Mouse (Mus musculus) neural tube, embryonic 14.5 days (tissue): ENCODE measurements around the gene Gm8094. TPM values are rescaled to one million over a fixed set of nuclear protein-coding genes. Genes with fewer than 3 reads are reported as not detected.

Experiments used
- polyA plus RNA-seq: library from polyadenylated mRNA; unstranded; fragments of >200 nt; fragmentation: Nextera tagmentation; extraction: Ambion mirVana; gene quantifications from 2 replicates; pipeline ENCODE4 v1.2.1, GENCODE M21; 2014

Gm8094 gene
- polyA plus RNA-seq, 1 experiment from 2014 or later: not detected

Other genes with a start within 250 kb of the Gm8094 start
- gene Gm21977, start 223.2 kb downstream of the Gm8094 start, polyA plus RNA-seq: not detected in 2 replicates
- gene Gm8082, start 83.0 kb downstream of the Gm8094 start, polyA plus RNA-seq: not detected in 2 replicates
- not detected in 2 replicates for gene Gm10376, start 61.0 kb downstream of the Gm8094 start, polyA plus RNA-seq
- not detected in 2 replicates for gene Gm8104, start 24.0 kb upstream of the Gm8094 start, polyA plus RNA-seq
- gene Gm7233, start 103.2 kb upstream of the Gm8094 start, polyA plus RNA-seq: not detected in 2 replicates
- not detected in 2 replicates for gene Gm8122, start 158.7 kb upstream of the Gm8094 start, polyA plus RNA-seq
- gene Gm8126, start 182.0 kb upstream of the Gm8094 start, polyA plus RNA-seq: not detected in 2 replicates
- gene Gm9732, start 198.4 kb upstream of the Gm8094 start, polyA plus RNA-seq: 0.17 TPM in 1 of 2 replicates, not detected in the other
- not detected in 2 replicates for gene Gm8127, start 217.2 kb upstream of the Gm8094 start, polyA plus RNA-seq